Mouse (Mus musculus): ENCODE measurements at regions not wholly inside any gene's neighbourhood (a gene's known extent, or its start where the extent isn't known, plus 50 kb on each side); places are given as distances from the start of the nearest gene placed in this dataset.
A peak's percentile ranks its signal among the peaks of the same experiment; 100 is the strongest.
"Not testable (repeated sequence)": the region's sequence is repeated elsewhere in the genome, so short reads cannot be mapped to it uniquely, and the experiment has no call there.

- Histone ChIP-seq H3K9ac (no peak overlapping the region), H3K9me3 (ENCODE audit: low read length) (no peaks in the 10 kb centered on the region), H3K27me3 (ENCODE audit: insufficient read depth, low read length) (no peaks in the 10 kb centered on the region), H3K4me2 (ENCODE audit: low read depth) (no peak overlapping the region), H3K36me3 (ENCODE audit: insufficient read depth) (no peaks in the 10 kb centered on the region), H3K4me3 (ENCODE audit: low read depth, low read length) (no peak overlapping the region), H3K27ac (ENCODE audit: low read depth, low read length) (no peak overlapping the region), H3K4me1 (ENCODE audit: insufficient read depth) (no peaks in the 10 kb centered on the region)
- no peak for TF ChIP-seq CTCF (IDR thresholded peaks at IDR 0.05; ENCODE audit: low read depth)
- ATAC-seq (peak; percentile 62; the same call in 1 of the 2 replicates), DNase-seq (peak; percentile 29)
- WGBS = 60% methylated on average over 1 of the region's 1 CpGs
These were observed 189.7 kb upstream of the St8sia4 start for GRCm38 (mm10) chr1:95857110-95857509.

GRCm38 (mm10) chr1:95834652-95835051, 167.3 kb upstream of the St8sia4 start:
- no peak overlapping the region for H3K4me2 ChIP-seq (ENCODE audit: low read depth)
- TF ChIP-seq CTCF (IDR thresholded peaks at IDR 0.05; ENCODE audit: low read depth) = no peak
- no peak overlapping the region for H3K4me3 ChIP-seq (ENCODE audit: low read depth, low read length)
- DNase-seq (no peak), ATAC-seq (no peak)
- H3K36me3 ChIP-seq (ENCODE audit: insufficient read depth) = no peaks in the 10 kb centered on the region
- no peaks in the 10 kb centered on the region for H3K4me1 ChIP-seq (ENCODE audit: insufficient read depth)
- H3K9ac ChIP-seq = no peak overlapping the region
- 64% methylated on average over 1 of the region's 1 CpGs for WGBS
- H3K27me3 ChIP-seq (ENCODE audit: insufficient read depth, low read length) = no peaks in the 10 kb centered on the region
- no peaks in the 10 kb centered on the region for H3K9me3 ChIP-seq (ENCODE audit: low read length)
- no peak overlapping the region for H3K27ac ChIP-seq (ENCODE audit: low read depth, low read length)

- not testable (repeated sequence) for H3K27me3 ChIP-seq (ENCODE audit: insufficient read depth, low read length); ATAC-seq; H3K9me3 ChIP-seq (ENCODE audit: low read length); H3K9ac ChIP-seq; H3K4me1 ChIP-seq (ENCODE audit: insufficient read depth); DNase-seq; H3K4me3 ChIP-seq (ENCODE audit: low read depth, low read length); H3K4me2 ChIP-seq (ENCODE audit: low read depth); H3K36me3 ChIP-seq (ENCODE audit: insufficient read depth); H3K27ac ChIP-seq (ENCODE audit: low read depth, low read length)
- WGBS = no CpG with 5 or more reads among the region's 6 CpGs
These were observed 163.3 kb upstream of the St8sia4 start for GRCm38 (mm10) chr1:95830694-95831093.
